Mouse (Mus musculus): ENCODE results near the gene BC061212.
"Not testable (repeated sequence)": the region's sequence is repeated elsewhere in the genome, so short reads cannot be mapped to it uniquely, and the experiment has no call there.

BC061212 gene

GRCm38 (mm10) chr5:94070445-94070844 is at the start of gene BC061212:
BC061212 (minus strand) TSS chr5:94070545.
- not testable (repeated sequence) for DNase-seq (ENCODE audit: extremely low spot score, low read depth, low spot score)

- not testable (repeated sequence) for DNase-seq (ENCODE audit: extremely low spot score, low read depth, low spot score)
Measured at GRCm38 (mm10) chr5:94076085-94076484, 5.7 kb upstream of the BC061212 start, which contains the start of gene Gm6351. Gm6351 (plus strand) TSS chr5:94076385.
